In genomic region chr2:115943044-115943443, GRCm38 (mm10) we compare ENCODE assay signal across 18 mouse cellular contexts.
"Had no signal": no experiment of that assay in that cellular context is flagged by ENCODE, and none has a peak within 500 bp of the region (broad histone marks: within the 10 kb centered on the region; RNA-seq: fewer than 3 reads in every experiment).

No protein-coding gene starts in this region.

- H3K27me3 ChIP-seq: lung, embryonic 15.5 days; megakaryocyte, embryonic 14.5 days; midbrain, embryonic 13.5 days; midbrain, embryonic 15.5 days; neural tube, embryonic 12.5 days; stomach, embryonic 15.5 days had no signal

- H3K9ac ChIP-seq: liver, postnatal 0 days; lung, embryonic 15.5 days; midbrain, embryonic 13.5 days; midbrain, embryonic 15.5 days; neural tube, embryonic 12.5 days; stomach, embryonic 15.5 days had no signal

- H3K4me1 ChIP-seq: megakaryocyte, embryonic 14.5 days; midbrain, embryonic 13.5 days; stomach, embryonic 15.5 days had no signal

- H3K27ac ChIP-seq: lung, embryonic 15.5 days; macrophage; midbrain, embryonic 13.5 days; midbrain, embryonic 15.5 days; neural tube, embryonic 12.5 days; stomach, embryonic 15.5 days; stomach, postnatal 0 days had no signal

- H3K4me2 ChIP-seq: lung, embryonic 15.5 days; midbrain, embryonic 11.5 days; midbrain, embryonic 13.5 days; midbrain, embryonic 15.5 days; neural tube, embryonic 12.5 days; stomach, embryonic 15.5 days had no signal

- H3K36me3 ChIP-seq: lung, embryonic 15.5 days; midbrain, embryonic 15.5 days; stomach, embryonic 15.5 days had no signal

- ATAC-seq: liver, postnatal 0 days; lung, postnatal 0 days; midbrain, embryonic 13.5 days; midbrain, embryonic 15.5 days had no signal

- DNase-seq: liver, postnatal 0 days; lung, adult 2 months; lung, postnatal 14 days; lung, postnatal 36 days; right cerebral cortex, postnatal 14 days; thymus, adult 2 months; thymus, postnatal 25 days; thymus, postnatal 4 days had no signal

- H3K4me3 ChIP-seq: lung, embryonic 15.5 days; megakaryocyte, embryonic 14.5 days; midbrain, embryonic 13.5 days; midbrain, embryonic 15.5 days; neural tube, embryonic 12.5 days; stomach, embryonic 15.5 days had no signal

- H3K9me3 ChIP-seq: lung, embryonic 15.5 days; midbrain, embryonic 13.5 days; midbrain, embryonic 15.5 days; neural tube, embryonic 12.5 days; stomach, embryonic 15.5 days had no signal
